Mouse (Mus musculus) left cerebral cortex, adult 9 months (tissue): ENCODE results near the gene Idua.

Experiments
- DNase-seq, 2 experiments: peaks; one replicate each; pipeline ENCODE4 v3.0.0; 2022; ENCODE audit warnings: low spot score in 2 of 2

The Idua gene

DNA sequence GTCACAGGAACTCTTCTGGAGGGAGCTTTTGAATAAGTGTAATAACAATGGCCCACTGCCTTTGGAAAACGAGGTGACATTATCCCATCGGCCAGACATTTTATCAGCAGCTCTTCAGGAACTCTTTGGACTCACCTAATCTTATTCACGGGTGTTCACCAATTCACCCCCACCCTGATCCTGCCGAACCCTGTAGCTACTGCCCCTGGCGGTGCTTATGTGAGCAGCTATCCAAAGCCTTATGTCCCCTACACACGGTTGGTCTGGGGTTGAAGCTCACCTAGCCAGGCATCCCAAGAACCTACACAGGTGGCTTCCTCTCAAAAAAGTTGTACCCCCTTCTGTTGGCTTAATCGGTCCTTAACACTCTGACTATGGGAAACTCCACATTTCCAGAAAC lies 59.6 kb downstream of the Idua start:
- DNase-seq: no peak

DNA sequence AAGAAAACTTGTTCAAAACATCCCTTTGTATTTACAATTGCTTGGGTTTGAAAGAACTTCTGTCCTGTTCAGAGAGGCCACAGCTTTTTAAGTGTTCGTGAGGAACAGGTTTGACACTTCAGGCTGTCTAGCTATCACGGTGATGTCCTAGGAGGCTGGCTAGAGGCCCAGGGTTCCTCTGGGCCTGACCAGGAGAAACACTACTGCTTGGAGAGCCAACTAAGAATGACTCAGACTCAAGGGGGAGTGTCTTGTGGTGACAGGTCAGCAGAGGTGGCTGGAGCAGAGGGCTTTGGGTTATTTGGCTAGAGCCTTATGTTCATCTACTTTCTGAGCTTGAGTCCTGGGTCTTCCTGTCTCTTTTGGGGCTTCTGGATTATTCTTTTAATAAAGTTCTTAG lies 63.9 kb downstream of the Idua start:
- no peak for DNase-seq

DNA sequence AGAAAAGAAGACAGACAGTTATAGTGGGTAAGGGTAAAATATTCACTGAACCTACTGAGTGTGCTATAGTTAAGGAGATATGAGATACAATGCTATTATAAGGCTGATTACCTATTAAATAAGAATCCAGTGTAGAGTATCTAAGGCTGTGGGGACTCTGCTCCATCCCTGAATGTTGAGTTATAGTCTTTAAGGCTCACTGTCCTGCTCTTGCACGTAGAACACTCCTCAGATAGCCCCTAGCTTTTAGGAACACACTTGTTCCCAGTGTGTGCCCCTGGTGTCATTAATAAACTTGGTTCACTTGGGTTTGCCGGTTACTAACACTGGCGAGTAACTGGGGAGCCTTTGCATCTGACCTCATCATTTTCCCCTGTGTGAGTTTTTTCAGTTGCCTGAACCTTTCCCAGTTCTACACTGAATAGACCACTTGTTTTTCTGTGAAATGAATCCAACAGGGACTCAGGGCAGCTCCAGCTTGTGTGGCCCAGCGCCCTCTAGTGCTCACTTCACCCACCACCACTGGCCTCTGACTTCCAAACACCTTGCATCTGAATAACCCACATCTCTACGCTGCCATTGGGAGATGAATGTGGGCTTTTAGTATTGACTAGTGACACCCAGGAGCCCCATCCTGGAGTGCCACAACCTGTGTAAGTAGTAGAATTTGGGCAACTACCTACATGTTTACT lies 66.6 kb downstream of the Idua start:
- peak; percentile 42 to 83 for DNase-seq

DNA sequence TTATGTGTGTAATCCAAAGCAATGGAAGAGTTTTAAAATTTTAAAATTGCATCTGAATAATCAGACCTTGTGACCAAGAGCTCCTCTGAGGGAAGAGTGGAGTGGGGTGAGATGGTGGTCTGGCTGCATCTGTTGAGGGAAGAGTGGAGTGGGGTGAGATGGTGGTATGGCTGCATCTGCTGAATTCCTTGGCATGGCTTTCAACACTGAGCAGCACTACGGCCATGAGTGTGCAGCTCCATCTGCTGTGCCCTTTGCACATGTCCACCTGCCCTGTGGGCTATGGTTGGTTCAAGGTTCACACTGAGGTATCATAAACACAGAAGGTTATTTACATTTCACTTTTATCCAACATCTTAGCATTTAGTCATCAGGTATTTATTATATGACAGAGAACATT lies 67.3 kb downstream of the Idua start:
- no peak for DNase-seq
